ENCODE assay signal across 15 mouse cellular contexts in genomic region chr13:41611046-41611445, GRCm38 (mm10).
"Had no signal": no experiment of that assay in that cellular context is flagged by ENCODE, and none has a peak within 500 bp of the region (broad histone marks: within the 10 kb centered on the region; RNA-seq: fewer than 3 reads in every experiment).

No protein-coding gene starts in this region.

- H3K4me1 ChIP-seq: stomach, embryonic 15.5 days had no signal

- H3K4me2 ChIP-seq: neural tube, embryonic 15.5 days; stomach, embryonic 15.5 days had no signal

- H3K36me3 ChIP-seq: neural tube, embryonic 15.5 days; stomach, embryonic 15.5 days had no signal

- H3K9ac ChIP-seq: neural tube, embryonic 15.5 days; stomach, embryonic 15.5 days had no signal

- H3K4me3 ChIP-seq: neural tube, embryonic 15.5 days; stomach, embryonic 15.5 days had no signal

- H3K9me3 ChIP-seq: neural tube, embryonic 15.5 days; stomach, embryonic 15.5 days had no signal

- DNase-seq: retina, postnatal 1 day; right cerebral cortex, adult 18-20 months; right cerebral cortex, postnatal 14 days; right cerebral cortex, postnatal 25 days; right cerebral cortex, postnatal 4 days; spleen, adult 18-20 months; thymus, adult 18-20 months; thymus, adult 2 months; thymus, postnatal 14 days; thymus, postnatal 25 days; thymus, postnatal 36 days; thymus, postnatal 4 days had no signal

- H3K27ac ChIP-seq: neural tube, embryonic 15.5 days; stomach, embryonic 15.5 days; stomach, postnatal 0 days had no signal

- H3K27me3 ChIP-seq: neural tube, embryonic 15.5 days; stomach, embryonic 15.5 days had no signal
